Mouse (Mus musculus) lung, embryonic 15.5 days (tissue): Measurements from ENCODE around the gene H2-Ke6. TPM values are rescaled to one million over a fixed set of nuclear protein-coding genes. Genes with fewer than 3 reads are reported as not detected.

ENCODE experiments used
- ATAC-seq: fragments of 200-750 bp; cut with Nextera tagmentation; 2 replicates; pipeline ENCODE4 v1.8.0; 2017; ENCODE audit warnings: moderate number of reproducible peaks, borderline replicate concordance; ENCODE audit not compliant: low FRiP score, low TSS enrichment; ENCODE audit errors: extremely low read depth
- H3K27ac ChIP-seq: fragments of 300-500 bp; sonication (generic); 2 replicates; pipeline ENCODE4 v1.5.1; 2015; ENCODE audit warnings: moderate library complexity, mild to moderate bottlenecking, inconsistent platforms
- H3K27me3 ChIP-seq: fragments of 300-500 bp; sonication (generic); 2 replicates; pipeline ENCODE4 v1.6.1; 2015; ENCODE audit warnings: inconsistent platforms
- H3K36me3 ChIP-seq: fragments of 300-500 bp; sonication (generic); 2 replicates; pipeline ENCODE4 v1.6.1; 2015; ENCODE audit warnings: inconsistent platforms
- H3K4me1 ChIP-seq: fragments of 300-500 bp; sonication (generic); 2 replicates; pipeline ENCODE4 v1.6.1; 2015; ENCODE audit warnings: inconsistent platforms
- H3K4me2 ChIP-seq: fragments of 300-500 bp; sonication (generic); 2 replicates; pipeline ENCODE4 v1.6.1; 2015; ENCODE audit warnings: inconsistent platforms, mild to moderate bottlenecking, moderate library complexity
- H3K4me3 ChIP-seq: fragments of 300-500 bp; sonication (generic); 2 replicates; pipeline ENCODE4 v1.5.1; 2015; ENCODE audit warnings: mild to moderate bottlenecking, inconsistent platforms
- H3K9ac ChIP-seq: fragments of 300-500 bp; sonication (generic); 2 replicates; pipeline ENCODE4 v1.6.1; 2015; ENCODE audit warnings: inconsistent platforms
- H3K9me3 ChIP-seq: fragments of 300-500 bp; sonication (generic); 2 replicates; pipeline ENCODE4 v1.6.1; 2016; ENCODE audit warnings: inconsistent platforms
- WGBS: fragments of 180-500 bp; shearing (Covaris S2); methylation state at CpG from one replicate; pipeline ENCODE4 v1.1.7; 2015; 5-methylcytosine and 5-hydroxymethylcytosine counted together
- polyA plus RNA-seq: library from polyadenylated mRNA; unstranded; fragments of >200 nt; fragmentation: Nextera tagmentation; extraction: Ambion mirVana; gene quantifications from 2 replicates; pipeline ENCODE4 v1.2.1, GENCODE M21; 2015

H2-Ke6 gene
- polyA plus RNA-seq, 1 experiment from 2014 or later = 46.1 TPM

- Histone ChIP-seq H3K4me1 (peaks cover 74% of the 10 kb centered on the region), H3K9me3 (no peaks in the 10 kb centered on the region), H3K4me3 (0 out of 2 replicates have a peak overlapping the region, but pooled peaks have one; percentile 75), H3K27me3 (no peaks in the 10 kb centered on the region), H3K27ac (peak overlapping the region; percentile 87; the same call in 1 of the 2 replicates), H3K9ac (no peak overlapping the region), H3K4me2 (peak overlapping the region; percentile 97), H3K36me3 (peaks cover 23% of the 10 kb centered on the region)
- WGBS = 67% methylated on average over 17 of the region's 17 CpGs
- ATAC-seq = no peak
Observed at GRCm38 (mm10) chr17:34028501-34029149, 765 bp upstream of the H2-Ke6 start.

GRCm38 (mm10) chr17:34026917-34027655, 774 bp downstream of the H2-Ke6 start:
- no peaks in the 10 kb centered on the region for H3K27me3 ChIP-seq
- peak overlapping the region; percentile 75 for H3K4me3 ChIP-seq
- H3K36me3 ChIP-seq = peaks cover 32% of the 10 kb centered on the region
- H3K27ac ChIP-seq = peak overlapping the region; percentile 87
- WGBS = 9% methylated on average over 36 of the region's 36 CpGs
- ATAC-seq = no peak
- H3K9ac ChIP-seq = peak overlapping the region; percentile 64
- no peaks in the 10 kb centered on the region for H3K9me3 ChIP-seq
- peaks cover 65% of the 10 kb centered on the region for H3K4me1 ChIP-seq
- peak overlapping the region; percentile 97 for H3K4me2 ChIP-seq

GRCm38 (mm10) chr17:34026221-34026620, 1.6 kb downstream of the H2-Ke6 start:
- H3K4me3 ChIP-seq = peak overlapping the region; percentile 88; the same call in 1 of the 2 replicates
- no peak overlapping the region for H3K9ac ChIP-seq
- H3K4me2 ChIP-seq = peak overlapping the region; percentile 94
- WGBS = 42% methylated on average over 2 of the region's 2 CpGs
- H3K27ac ChIP-seq = no peak overlapping the region
- ATAC-seq = no peak
- peaks cover 65% of the 10 kb centered on the region for H3K4me1 ChIP-seq
- H3K9me3 ChIP-seq = no peaks in the 10 kb centered on the region
- H3K27me3 ChIP-seq = no peaks in the 10 kb centered on the region
- H3K36me3 ChIP-seq = peaks cover 40% of the 10 kb centered on the region

- no peak for ATAC-seq
- 21% methylated on average over 7 of the region's 7 CpGs for WGBS
- Histone ChIP-seq H3K9ac (peak overlapping the region; percentile 93), H3K4me2 (peak overlapping the region; percentile 94), H3K4me3 (peak overlapping the region; percentile 88), H3K36me3 (peaks cover 45% of the 10 kb centered on the region), H3K4me1 (peaks cover 63% of the 10 kb centered on the region), H3K27me3 (no peaks in the 10 kb centered on the region), H3K9me3 (no peaks in the 10 kb centered on the region), H3K27ac (no peak overlapping the region)
Observed at GRCm38 (mm10) chr17:34025756-34026151, 2.1 kb downstream of the H2-Ke6 start.

GRCm38 (mm10) chr17:34024861-34025755, 2.8 kb downstream of the H2-Ke6 start:
- Histone ChIP-seq H3K9ac (peak overlapping the region; percentile 93), H3K4me1 (peaks cover 56% of the 10 kb centered on the region), H3K27me3 (no peaks in the 10 kb centered on the region), H3K4me3 (peak overlapping the region; percentile 88), H3K9me3 (no peaks in the 10 kb centered on the region), H3K27ac (peak overlapping the region; percentile 91), H3K36me3 (peaks cover 46% of the 10 kb centered on the region), H3K4me2 (peak overlapping the region; percentile 94)
- peak; percentile 2; the same call in 1 of the 2 replicates for ATAC-seq
- WGBS = under 1% methylated on average over 57 of the region's 57 CpGs

GRCm38 (mm10) chr17:34024317-34024821, 3.5 kb downstream of the H2-Ke6 start, which contains the start of gene Ring1:
Gene Ring1, minus strand, starts transcription at chr17:34024680.
- Histone ChIP-seq H3K36me3 (peaks cover 39% of the 10 kb centered on the region), H3K9me3 (peaks cover 2% of the 10 kb centered on the region; the same call in 1 of the 2 replicates)
- under 1% methylated on average over 57 of the region's 58 CpGs for WGBS

GRCm38 (mm10) chr17:34023678-34024077, 4.2 kb downstream of the H2-Ke6 start:
- H3K27me3 ChIP-seq = no peaks in the 10 kb centered on the region
- H3K4me2 ChIP-seq = peak overlapping the region; percentile 94
- peak overlapping the region; percentile 91; the same call in 1 of the 2 replicates for H3K27ac ChIP-seq
- ATAC-seq = no peak
- WGBS = 49% methylated on average over 9 of the region's 9 CpGs
- H3K4me3 ChIP-seq = peak overlapping the region; percentile 88
- H3K4me1 ChIP-seq = peaks cover 42% of the 10 kb centered on the region
- peak overlapping the region; percentile 93; the same call in 1 of the 2 replicates for H3K9ac ChIP-seq
- peaks cover 4% of the 10 kb centered on the region; the same call in 1 of the 2 replicates for H3K9me3 ChIP-seq
- H3K36me3 ChIP-seq = peaks cover 32% of the 10 kb centered on the region

More at GRCm38 (mm10) chr17:34024317-34024821, 3.5 kb downstream of the H2-Ke6 start, which contains the start of gene Ring1:
- peak within 1 kb of the TSS; percentile 94 for H3K4me2 ChIP-seq
- peak within 1 kb of the TSS; percentile 91 for H3K27ac ChIP-seq
- H3K9ac ChIP-seq = peak within 1 kb of the TSS; percentile 93
- H3K27me3 ChIP-seq = no peaks in the 10 kb centered on the region
- peaks cover 49% of the 10 kb centered on the region for H3K4me1 ChIP-seq
- H3K4me3 ChIP-seq = peak within 1 kb of the TSS; percentile 88
- ATAC-seq = peak; percentile 72

GRCm38 (mm10) chr17:34022987-34023386, 4.9 kb downstream of the H2-Ke6 start:
- H3K9ac ChIP-seq = no peak overlapping the region
- H3K4me3 ChIP-seq = no peak overlapping the region
- peaks cover 35% of the 10 kb centered on the region for H3K4me1 ChIP-seq
- no peak overlapping the region for H3K27ac ChIP-seq
- H3K4me2 ChIP-seq = no peak overlapping the region
- ATAC-seq = no peak
- no peaks in the 10 kb centered on the region for H3K27me3 ChIP-seq
- WGBS = 95% methylated on average over 20 of the region's 20 CpGs
- peaks cover 25% of the 10 kb centered on the region for H3K36me3 ChIP-seq
- H3K9me3 ChIP-seq = peaks cover 4% of the 10 kb centered on the region; the same call in 1 of the 2 replicates

- Histone ChIP-seq H3K9ac (no peak overlapping the region), H3K27ac (no peak overlapping the region), H3K27me3 (no peaks in the 10 kb centered on the region), H3K4me3 (no peak overlapping the region), H3K9me3 (peaks cover 4% of the 10 kb centered on the region; the same call in 1 of the 2 replicates), H3K4me1 (peaks cover 31% of the 10 kb centered on the region), H3K4me2 (no peak overlapping the region), H3K36me3 (peaks cover 25% of the 10 kb centered on the region)
- no peak for ATAC-seq
- 83% methylated on average over 14 of the region's 14 CpGs for WGBS
Observed at GRCm38 (mm10) chr17:34022414-34022783, 5.5 kb downstream of the H2-Ke6 start.

GRCm38 (mm10) chr17:34021539-34022413, 6.1 kb downstream of the H2-Ke6 start:
- Histone ChIP-seq H3K36me3 (peaks cover 25% of the 10 kb centered on the region), H3K4me2 (no peak overlapping the region), H3K9ac (no peak overlapping the region), H3K4me3 (no peak overlapping the region), H3K4me1 (peaks cover 25% of the 10 kb centered on the region), H3K9me3 (peaks cover 4% of the 10 kb centered on the region; the same call in 1 of the 2 replicates), H3K27ac (no peak overlapping the region), H3K27me3 (no peaks in the 10 kb centered on the region)
- no peak for ATAC-seq
- WGBS = 86% methylated on average over 23 of the region's 23 CpGs
